Mouse (Mus musculus) ES-Bruce4 (cell line): ENCODE results near the gene Srp72. TPM values are rescaled to one million over a fixed set of nuclear protein-coding genes. Genes with fewer than 3 reads are reported as not detected.

Experiments
- H3K27ac ChIP-seq: 2 replicates; pipeline ENCODE4 v1.5.1; 2012; ENCODE audit warnings: low read length, inconsistent platforms; ENCODE audit not compliant: insufficient read depth
- H3K27me3 ChIP-seq: 2 replicates; pipeline ENCODE4 v1.6.1; 2012; ENCODE audit warnings: mild to moderate bottlenecking, low read length, inconsistent platforms; ENCODE audit not compliant: control insufficient read depth, poor library complexity, insufficient read depth, severe bottlenecking
- H3K36me3 ChIP-seq: 2 replicates; pipeline ENCODE4 v1.6.1; 2012; ENCODE audit warnings: inconsistent platforms, mild to moderate bottlenecking, low read length, moderate library complexity; ENCODE audit not compliant: control insufficient read depth, poor library complexity, insufficient read depth, severe bottlenecking
- H3K4me1 ChIP-seq: one replicate; pipeline ENCODE4 v1.8.1; 2011; ENCODE audit warnings: low read length; ENCODE audit not compliant: control insufficient read depth, insufficient read depth
- H3K4me3 ChIP-seq: 2 replicates; pipeline ENCODE4 v1.5.1; 2011; ENCODE audit warnings: low read depth, mild to moderate bottlenecking, low read length
- H3K9ac ChIP-seq: 2 replicates; pipeline ENCODE4 v1.6.1; 2012; ENCODE audit warnings: low read depth, mild to moderate bottlenecking, inconsistent platforms; ENCODE audit not compliant: poor library complexity, severe bottlenecking
- H3K9me3 ChIP-seq: replicated peaks from 2 replicates; pipeline ENCODE4 v1.6.1; 2012; ENCODE audit warnings: mild to moderate bottlenecking, low read length, inconsistent platforms; ENCODE audit not compliant: control insufficient read depth, poor library complexity, insufficient read depth, severe bottlenecking
- CTCF ChIP-seq: IDR thresholded peaks from one replicate; pipeline ENCODE4 v1.8.1; 2011; ENCODE audit warnings: low read depth, low read length
- EP300 ChIP-seq: IDR thresholded peaks from 2 replicates; pipeline ENCODE4 v1.6.1; 2011; ENCODE audit warnings: low read depth, low read length; ENCODE audit not compliant: insufficient read depth
- POLR2A ChIP-seq: IDR thresholded peaks from one replicate; pipeline ENCODE4 v1.8.1; 2011; ENCODE audit warnings: low read length; ENCODE audit not compliant: insufficient read depth
- polyA plus RNA-seq: library from polyadenylated mRNA; stranded (reverse); fragments of >200 nt; gene quantifications from 2 replicates; pipeline ENCODE4 v1.2.4, GENCODE M21; 2011; ENCODE audit warnings: low read depth; ENCODE audit not compliant: missing spikeins, insufficient read depth, insufficient read length

The Srp72 gene
- polyA plus RNA-seq, 1 experiment: 172 TPM

GRCm38 (mm10) chr5:77001192-77001591 is 26.7 kb downstream of the Srp72 start:
- H3K27ac ChIP-seq: no peak overlapping the region
- no peak for TF ChIP-seq CTCF
- TF ChIP-seq POLR2A: no peak
- no peak for TF ChIP-seq EP300
- H3K36me3 ChIP-seq: peaks cover 27% of the 10 kb centered on the region

GRCm38 (mm10) chr5:77004051-77004821 is 29.8 kb downstream of the Srp72 start, which contains the start of gene Arl9:
Arl9 (plus strand) TSS chr5:77004055.
- H3K9ac ChIP-seq: no peak within 1 kb of the TSS
- TF ChIP-seq POLR2A: no peak
- no peak for TF ChIP-seq CTCF
- TF ChIP-seq EP300: no peak

More at GRCm38 (mm10) chr5:77001192-77001591, 26.7 kb downstream of the Srp72 start:
- no peaks in the 10 kb centered on the region for H3K27me3 ChIP-seq
- no peaks in the 10 kb centered on the region for H3K4me1 ChIP-seq
- H3K4me3 ChIP-seq: no peak overlapping the region
- H3K9me3 ChIP-seq: no peaks in the 10 kb centered on the region
- no peak overlapping the region for H3K9ac ChIP-seq

GRCm38 (mm10) chr5:77010352-77010751 is 35.9 kb downstream of the Srp72 start:
- Histone ChIP-seq H3K9me3 (no peaks in the 10 kb centered on the region), H3K36me3 (no peaks in the 10 kb centered on the region), H3K9ac (no peak overlapping the region), H3K27me3 (no peaks in the 10 kb centered on the region), H3K4me3 (no peak overlapping the region), H3K4me1 (no peaks in the 10 kb centered on the region), H3K27ac (no peak overlapping the region)
- no peak for TF ChIP-seq CTCF
- TF ChIP-seq EP300: no peak
- no peak for TF ChIP-seq POLR2A

More at GRCm38 (mm10) chr5:77004051-77004821, 29.8 kb downstream of the Srp72 start, which contains the start of gene Arl9:
- no peaks in the 10 kb centered on the region for H3K4me1 ChIP-seq
- H3K4me3 ChIP-seq: no peak within 1 kb of the TSS
- no peaks in the 10 kb centered on the region for H3K27me3 ChIP-seq
- H3K9me3 ChIP-seq: no peaks in the 10 kb centered on the region
- H3K36me3 ChIP-seq: peaks cover 4% of the 10 kb centered on the region; the same call in 1 of the 2 replicates
- no peak within 1 kb of the TSS for H3K27ac ChIP-seq

GRCm38 (mm10) chr5:77011082-77011481 is 36.6 kb downstream of the Srp72 start:
- H3K27ac ChIP-seq: no peak overlapping the region
- no peaks in the 10 kb centered on the region for H3K9me3 ChIP-seq
- no peak overlapping the region for H3K9ac ChIP-seq
- H3K27me3 ChIP-seq: no peaks in the 10 kb centered on the region
- no peaks in the 10 kb centered on the region for H3K36me3 ChIP-seq
- H3K4me1 ChIP-seq: no peaks in the 10 kb centered on the region
- TF ChIP-seq POLR2A (no peak), EP300 (no peak), CTCF (no peak)
- no peak overlapping the region for H3K4me3 ChIP-seq

GRCm38 (mm10) chr5:77013171-77013570 is 38.7 kb downstream of the Srp72 start:
- H3K27me3 ChIP-seq: 0 out of 2 replicates have a peak, but pooled peaks cover 3% of the 10 kb centered on the region
- H3K27ac ChIP-seq: no peak overlapping the region
- peaks cover 11% of the 10 kb centered on the region for H3K9me3 ChIP-seq
- no peak overlapping the region for H3K9ac ChIP-seq
- H3K4me3 ChIP-seq: no peak overlapping the region
- H3K4me1 ChIP-seq: no peaks in the 10 kb centered on the region
- H3K36me3 ChIP-seq: no peaks in the 10 kb centered on the region
- TF ChIP-seq EP300: no peak
- TF ChIP-seq POLR2A: no peak
